Mouse (Mus musculus): ENCODE data around the gene Akr1cl.

DNA sequence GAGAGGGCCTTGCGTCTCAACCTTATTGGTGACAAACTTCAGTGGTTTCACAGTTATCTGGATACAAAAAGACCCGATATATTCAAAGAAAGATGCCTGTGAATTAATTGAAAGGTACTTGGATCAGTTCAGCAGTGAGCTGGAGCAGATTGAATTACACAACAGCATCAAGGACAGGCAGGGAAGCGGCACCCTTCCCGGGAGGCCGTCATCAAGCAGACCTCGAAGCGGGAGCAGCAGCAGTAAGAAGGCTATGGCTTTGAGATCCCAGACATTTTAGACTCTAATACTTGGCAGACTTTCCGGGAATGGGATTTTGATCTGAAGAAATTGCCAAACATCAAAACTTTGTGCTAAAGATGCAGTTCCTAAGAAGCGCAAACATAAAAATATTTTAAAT is 4.4 kb downstream of the Akr1cl start:
- TF ChIP-seq CTCF (IDR thresholded peaks at IDR 0.05; ENCODE audit: low read depth) (no peak), EP300 (IDR thresholded peaks at IDR 0.05; ENCODE audit: low read depth) (no peak)
